Mouse (Mus musculus) ES-E14 (cell line): ENCODE results near the gene Epha4. TPM values are rescaled to one million over a fixed set of nuclear protein-coding genes. Genes with fewer than 3 reads are reported as not detected.

Source experiments
- DNase-seq: peaks from one replicate; pipeline ENCODE4 v3.0.0-alpha.2; 2013; ENCODE audit warnings: low read depth, low spot score
- H3K27ac ChIP-seq: 2 replicates; pipeline ENCODE4 v1.5.1; 2012; ENCODE audit warnings: low read depth, mild to moderate bottlenecking, low read length, moderate library complexity, mixed read lengths; ENCODE audit not compliant: poor library complexity, insufficient read depth, severe bottlenecking
- H3K36me3 ChIP-seq: 2 replicates; pipeline ENCODE4 v1.6.1; 2012; ENCODE audit warnings: mild to moderate bottlenecking, low read length, moderate library complexity, mixed read lengths; ENCODE audit not compliant: control insufficient read depth, poor library complexity, insufficient read depth, severe bottlenecking
- H3K4me1 ChIP-seq, 2 experiments: fragments of 150-350 bp in 1 of 2; sonication (generic) in 1 of 2; 2 replicates each; pipeline ENCODE4 v1.6.1; 2012; ENCODE audit warnings: low read length in 2 of 2, mild to moderate bottlenecking in 1 of 2, mixed read lengths in 1 of 2; ENCODE audit not compliant: control insufficient read depth in 2 of 2, insufficient read depth in 2 of 2, poor library complexity in 1 of 2
- H3K4me3 ChIP-seq, 2 experiments: fragments of 150-350 bp in 1 of 2; sonication (generic) in 1 of 2; 2 replicates each; pipeline ENCODE4 v1.5.1; 2012; ENCODE audit warnings: low read length in 2 of 2, low read depth in 1 of 2, mild to moderate bottlenecking in 1 of 2, mixed read lengths in 1 of 2; ENCODE audit not compliant: insufficient read depth in 1 of 2, poor library complexity in 1 of 2, severe bottlenecking in 1 of 2
- H3K9ac ChIP-seq: 2 replicates; pipeline ENCODE4 v1.6.1; 2012; ENCODE audit warnings: low read depth, mild to moderate bottlenecking, low read length, mixed read lengths; ENCODE audit not compliant: poor library complexity, insufficient read depth, severe bottlenecking
- H3K9me3 ChIP-seq: fragments of 150-350 bp; sonication (generic); 2 replicates; pipeline ENCODE4 v1.6.1; 2012; ENCODE audit warnings: low read depth, mild to moderate bottlenecking, low read length; ENCODE audit not compliant: control insufficient read depth, insufficient read depth
- CHD2 ChIP-seq: IDR thresholded peaks from 2 replicates; pipeline ENCODE4 v1.6.1; 2014; ENCODE audit warnings: mild to moderate bottlenecking, low read depth, low read length, inconsistent platforms
- HCFC1 ChIP-seq: IDR thresholded peaks from 2 replicates; pipeline ENCODE4 v1.6.1; 2012; ENCODE audit warnings: low read length, inconsistent platforms, borderline replicate concordance; ENCODE audit not compliant: insufficient read depth
- MAFK ChIP-seq: IDR thresholded peaks from 2 replicates; pipeline ENCODE4 v1.6.1; 2014; ENCODE audit warnings: mild to moderate bottlenecking, low read depth, low read length, inconsistent platforms; ENCODE audit not compliant: insufficient read depth
- ZC3H11A ChIP-seq: IDR thresholded peaks from 2 replicates; pipeline ENCODE4 v1.6.1; 2012; ENCODE audit warnings: low read depth, mild to moderate bottlenecking, inconsistent platforms, low read length, borderline replicate concordance
- ZNF384 ChIP-seq: IDR thresholded peaks from 2 replicates; pipeline ENCODE4 v1.6.1; 2012; ENCODE audit warnings: low read depth, low read length, inconsistent platforms
- in situ Hi-C, 2 experiments: fragments of 600-800 bp; cut with MboI; formaldehyde crosslinking; loops; one replicate each; pipeline ENCODE4 v1.15.1; 2025; ENCODE audit warnings: low sequenced_read_pairs in 2 of 2, inconsistent platforms in 1 of 2; ENCODE audit not compliant: unreplicated experiment in 2 of 2
- total RNA-seq: library from RNA; depleted of rRNA; stranded (reverse); fragments of 300-350 nt; gene quantifications from 2 replicates; pipeline ENCODE4 v1.2.3, GENCODE M21; 2012

Epha4 gene
- total RNA-seq, 1 experiment = 99.7 TPM

DNA sequence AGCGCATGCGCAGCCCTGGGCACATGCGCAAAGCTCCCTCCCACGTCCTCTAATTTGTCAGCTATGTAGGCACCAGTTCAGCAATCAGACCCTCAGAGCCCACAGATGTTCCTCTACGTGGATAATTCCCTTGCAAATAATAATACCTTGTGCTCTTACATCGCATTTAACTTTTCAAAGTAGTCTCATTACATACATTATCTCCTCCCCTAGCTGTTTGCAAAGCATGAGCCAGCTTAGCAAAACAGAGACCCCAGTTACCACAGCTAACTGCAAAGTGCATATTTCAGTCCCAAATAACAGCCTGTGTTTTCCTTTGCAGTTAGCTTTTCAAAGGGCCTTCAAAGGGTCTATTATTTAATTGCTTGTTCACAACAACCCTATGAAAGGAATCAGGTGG lies 123.3 kb downstream of the Epha4 start:
- Histone ChIP-seq H3K4me1 (no peaks in the 10 kb centered on the region), H3K9me3 (no peaks in the 10 kb centered on the region), H3K36me3 (peaks cover 6% of the 10 kb centered on the region), H3K9ac (no peak overlapping the region), H3K4me3 (no peak overlapping the region), H3K27ac (no peak overlapping the region)
- TF ChIP-seq ZC3H11A (no peak), ZNF384 (no peak), MAFK (no peak), CHD2 (no peak), HCFC1 (no peak)
- in situ Hi-C loops = no loop called here
- no peak for DNase-seq

DNA sequence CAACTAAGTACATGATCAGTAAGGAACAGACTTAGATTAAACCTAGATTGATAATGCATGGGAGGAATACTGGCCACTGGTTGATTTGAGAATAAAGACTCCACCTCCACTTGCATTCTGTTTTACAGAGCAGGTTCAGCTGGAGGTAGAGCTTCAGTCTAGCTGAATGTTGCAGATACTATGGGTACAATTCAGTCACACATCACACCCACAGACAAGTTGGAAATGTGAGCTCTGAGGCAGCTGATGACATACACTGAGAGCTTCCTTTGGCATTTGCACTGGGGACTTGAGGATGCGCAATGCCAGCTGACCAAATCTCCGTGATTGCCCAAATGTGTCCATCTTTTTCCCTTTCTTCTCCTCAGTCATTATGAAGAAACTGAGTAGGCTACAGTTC lies 125.8 kb downstream of the Epha4 start:
- in situ Hi-C loops = no loop called here
- H3K4me1 ChIP-seq = no peaks in the 10 kb centered on the region
- no peaks in the 10 kb centered on the region for H3K9me3 ChIP-seq
- TF ChIP-seq CHD2 (no peak), ZC3H11A (no peak)
- peaks cover 6% of the 10 kb centered on the region for H3K36me3 ChIP-seq
- no peak overlapping the region for H3K4me3 ChIP-seq
- H3K9ac ChIP-seq = no peak overlapping the region
- no peak overlapping the region for H3K27ac ChIP-seq
- no peak for DNase-seq

DNA sequence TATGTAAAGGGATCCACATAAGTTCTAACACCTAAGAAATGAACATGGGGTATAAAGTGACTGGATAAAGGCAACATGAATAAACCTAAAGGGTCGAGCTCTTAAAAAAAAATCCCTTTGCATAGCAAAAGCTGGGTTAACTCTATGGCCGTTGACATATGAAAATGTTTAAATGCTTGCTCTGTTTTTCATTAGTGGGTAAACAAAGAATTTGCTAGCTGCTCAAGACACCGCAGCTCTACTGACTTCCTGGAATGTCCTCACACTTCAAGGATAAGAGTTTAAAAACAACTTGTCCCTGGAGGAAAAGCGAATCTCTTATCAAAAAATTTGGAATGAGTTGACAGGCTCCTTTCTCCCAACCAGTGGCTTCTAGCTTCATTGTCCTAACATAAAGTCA lies 126.3 kb downstream of the Epha4 start:
- in situ Hi-C loops = no loop called here
- Histone ChIP-seq H3K4me1 (no peaks in the 10 kb centered on the region), H3K27ac (no peak overlapping the region), H3K4me3 (no peak overlapping the region), H3K9me3 (no peaks in the 10 kb centered on the region), H3K36me3 (peaks cover 6% of the 10 kb centered on the region), H3K9ac (no peak overlapping the region)
- no peak for TF ChIP-seq ZNF384
- no peak for TF ChIP-seq ZC3H11A
- no peak for TF ChIP-seq HCFC1
- TF ChIP-seq MAFK = no peak
- TF ChIP-seq CHD2 = no peak
- DNase-seq = no peak

DNA sequence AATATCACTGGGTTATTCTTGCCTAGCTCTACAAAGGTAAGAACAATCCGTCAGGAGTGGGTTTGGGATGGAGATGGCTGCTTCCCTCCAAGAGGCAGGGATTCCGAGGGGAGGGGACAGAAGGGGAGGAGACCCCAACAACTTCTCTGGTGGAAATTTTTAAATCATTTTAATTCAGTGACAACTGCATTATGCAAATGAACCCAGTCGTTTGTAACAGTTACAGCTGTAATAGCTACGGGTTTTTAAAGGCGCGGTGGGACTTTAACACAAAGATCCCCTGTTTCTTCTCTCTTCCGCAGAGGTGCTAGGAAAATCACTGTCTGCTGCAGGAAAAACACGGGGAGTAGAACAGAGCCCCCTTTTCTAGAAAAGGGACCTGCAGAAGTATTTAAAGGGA lies 129.3 kb downstream of the Epha4 start:
- Histone ChIP-seq H3K4me3 (no peak overlapping the region), H3K4me1 (no peaks in the 10 kb centered on the region), H3K36me3 (peaks cover 12% of the 10 kb centered on the region), H3K9ac (no peak overlapping the region), H3K27ac (no peak overlapping the region), H3K9me3 (no peaks in the 10 kb centered on the region)
- in situ Hi-C loops = no loop called here
- no peak for DNase-seq
- TF ChIP-seq ZNF384 = no peak
- no peak for TF ChIP-seq ZC3H11A
- TF ChIP-seq CHD2 = no peak
- no peak for TF ChIP-seq MAFK
- TF ChIP-seq HCFC1 = no peak

DNA sequence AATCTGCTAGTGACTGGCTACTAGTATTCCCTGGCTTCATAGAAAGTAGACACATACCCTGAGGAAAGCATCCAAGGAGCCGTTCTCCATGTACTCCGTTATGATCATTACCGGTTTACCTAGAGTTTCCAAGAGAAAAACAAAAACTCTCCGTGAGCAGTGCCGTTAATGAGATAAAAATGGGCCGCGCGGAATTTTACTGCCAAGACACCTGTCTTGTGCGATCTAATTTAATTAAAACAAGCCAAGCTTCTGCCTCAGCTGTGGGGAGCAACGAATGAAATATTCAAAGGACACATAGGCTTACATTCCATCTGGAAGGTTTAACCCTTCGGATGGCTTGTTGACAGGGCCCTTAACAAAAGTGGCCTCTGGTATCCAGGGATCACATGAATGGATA lies 131.4 kb downstream of the Epha4 start:
- in situ Hi-C loops = no loop called here
- Histone ChIP-seq H3K36me3 (peaks cover 10% of the 10 kb centered on the region), H3K27ac (no peak overlapping the region), H3K4me1 (no peaks in the 10 kb centered on the region), H3K9me3 (no peaks in the 10 kb centered on the region), H3K4me3 (no peak overlapping the region), H3K9ac (no peak overlapping the region)
- TF ChIP-seq ZC3H11A (no peak), ZNF384 (no peak), MAFK (no peak), HCFC1 (no peak), CHD2 (no peak)
- no peak for DNase-seq
